Mouse (Mus musculus) testis, adult 10 weeks (tissue): Measurements from ENCODE around the gene Gm13757. TPM values are rescaled to one million over a fixed set of nuclear protein-coding genes. Genes with fewer than 3 reads are reported as not detected.

Source experiments
- polyA plus RNA-seq: library from polyadenylated mRNA; stranded (reverse); fragments of 350-450 nt; fragmentation: Illumina TruSeq; extraction: RNeasy Lipid Tissue Mini Kit (QIAGEN cat#74804); gene quantifications from one replicate; pipeline ENCODE4 v1.2.3, GENCODE M21; 2014; ENCODE audit warnings: low read depth, low replicate concordance

The Gm13757 gene
- not detected for polyA plus RNA-seq

GRCm38 (mm10) chr2:88449031-88449430, at the start of gene Gm13757:
TSS of gene Gm13757 (minus strand) at chr2:88449131.

GRCm38 (mm10) chr2:88493020-88493419, 44.1 kb upstream of the Gm13757 start, which contains the start of gene Olfr1185-ps1:
TSS of gene Olfr1185-ps1 (plus strand) at chr2:88493320.

GRCm38 (mm10) chr2:88483298-88483697, 34.4 kb upstream of the Gm13757 start, which contains the start of gene Olfr1184:
TSS of gene Olfr1184 (plus strand) at chr2:88483598.

GRCm38 (mm10) chr2:88454567-88454966, 5.6 kb upstream of the Gm13757 start, which contains the start of gene Olfr1183:
TSS of gene Olfr1183 (plus strand) at chr2:88454867.

GRCm38 (mm10) chr2:88426071-88426470, 22.9 kb downstream of the Gm13757 start, which contains the start of gene Olfr1181:
TSS of gene Olfr1181 (minus strand) at chr2:88426171.

GRCm38 (mm10) chr2:88419051-88419450, 29.9 kb downstream of the Gm13757 start, which contains the start of gene Olfr1180:
TSS of gene Olfr1180 (minus strand) at chr2:88419151.

GRCm38 (mm10) chr2:88406353-88406752, 42.6 kb downstream of the Gm13757 start, which contains the start of gene Olfr1179:
TSS of gene Olfr1179 (minus strand) at chr2:88406453.

Other genes starting within 250 kb of the Gm13757 start
- gene Olfr1170, start 220.8 kb downstream of the Gm13757 start, polyA plus RNA-seq = not detected
- gene Olfr1173, start 169.3 kb downstream of the Gm13757 start, polyA plus RNA-seq = not detected
- not detected for gene Olfr1174-ps, start 134.0 kb downstream of the Gm13757 start, polyA plus RNA-seq
- gene Olfr1175-ps, start 121.9 kb downstream of the Gm13757 start, polyA plus RNA-seq = not detected
- not detected for gene Olfr1176, start 112.4 kb downstream of the Gm13757 start, polyA plus RNA-seq
- gene Olfr1177-ps, start 102.6 kb downstream of the Gm13757 start, polyA plus RNA-seq = not detected
- not detected for gene Olfr1178, start 62.1 kb downstream of the Gm13757 start, polyA plus RNA-seq
- not detected for gene Olfr1179, start 42.7 kb downstream of the Gm13757 start, polyA plus RNA-seq
- not detected for gene Olfr1180, start 30.0 kb downstream of the Gm13757 start, polyA plus RNA-seq
- not detected for gene Olfr1181, start 23.0 kb downstream of the Gm13757 start, polyA plus RNA-seq
- 0.03 TPM for gene Olfr1183, start 5.7 kb upstream of the Gm13757 start, polyA plus RNA-seq
- not detected for gene Olfr1184, start 34.5 kb upstream of the Gm13757 start, polyA plus RNA-seq
- gene Olfr1185-ps1, start 44.2 kb upstream of the Gm13757 start, polyA plus RNA-seq = not detected
- gene Olfr1186, start 69.4 kb upstream of the Gm13757 start, polyA plus RNA-seq = not detected
- gene Olfr1188, start 107.8 kb upstream of the Gm13757 start, polyA plus RNA-seq = not detected
- not detected for gene Olfr1189, start 137.3 kb upstream of the Gm13757 start, polyA plus RNA-seq
- 0.07 TPM for gene Olfr1191-ps1, start 191.4 kb upstream of the Gm13757 start, polyA plus RNA-seq
- gene Olfr1192-ps1, start 199.4 kb upstream of the Gm13757 start, polyA plus RNA-seq = 0.20 TPM
- gene Olfr1193, start 226.5 kb upstream of the Gm13757 start, polyA plus RNA-seq = 0.24 TPM
- not detected for gene Olfr1195, start 240.1 kb upstream of the Gm13757 start, polyA plus RNA-seq